Mouse (Mus musculus) adrenal gland (tissue): ENCODE measurements around the gene Calcoco1.

Experiments used
- intact Hi-C: fragments of 180-260 bp; cut with DNase I; formaldehyde crosslinking; loops from one replicate; pipeline ENCODE4 v1.15.1; 2025

Gene Calcoco1

DNA sequence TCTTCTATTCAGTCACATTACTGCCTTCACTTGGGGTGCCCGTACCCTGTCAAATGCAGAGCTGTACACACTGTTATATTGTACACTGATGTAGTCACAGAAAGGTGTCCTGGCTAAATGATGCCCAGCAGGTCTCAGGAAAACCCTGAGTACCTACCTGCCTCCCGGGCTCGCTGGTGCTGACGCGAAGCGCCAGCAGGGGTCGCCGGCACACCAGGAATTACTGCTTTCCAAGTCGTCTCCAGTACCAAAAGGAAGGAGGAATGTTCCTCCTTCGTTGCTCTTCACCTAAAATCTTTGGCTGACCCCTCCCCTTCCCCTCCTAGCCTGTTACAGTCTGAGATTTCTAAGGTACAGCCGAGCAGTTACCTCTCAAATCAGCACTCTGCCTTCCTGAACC is 23.8 kb downstream of the Calcoco1 start:
- intact Hi-C loops = loop anchor here (1.0 kb wide), 1 partner anchor 44 kb away; no protein-coding TSS in a partner anchor

DNA sequence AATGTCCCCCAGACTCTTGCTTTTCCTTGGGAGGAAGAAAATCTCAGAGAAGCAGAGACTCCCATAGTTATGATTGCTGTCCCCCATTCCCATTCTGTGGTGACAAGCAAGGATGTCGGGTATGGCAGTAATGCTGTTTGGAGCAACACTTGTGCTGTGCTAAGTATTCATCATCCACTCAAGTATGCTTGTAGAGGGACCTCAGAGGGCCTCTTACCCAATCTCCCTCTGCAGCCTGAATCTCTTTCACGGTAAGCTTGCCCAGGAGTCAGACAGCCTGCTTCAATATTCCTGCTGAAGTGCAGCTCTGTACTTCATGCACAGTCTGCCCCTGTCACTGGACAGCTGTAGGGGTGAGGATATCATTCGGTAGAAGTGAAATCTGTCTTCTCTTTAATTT is 25.1 kb downstream of the Calcoco1 start:
- intact Hi-C loops = no loop called here

DNA sequence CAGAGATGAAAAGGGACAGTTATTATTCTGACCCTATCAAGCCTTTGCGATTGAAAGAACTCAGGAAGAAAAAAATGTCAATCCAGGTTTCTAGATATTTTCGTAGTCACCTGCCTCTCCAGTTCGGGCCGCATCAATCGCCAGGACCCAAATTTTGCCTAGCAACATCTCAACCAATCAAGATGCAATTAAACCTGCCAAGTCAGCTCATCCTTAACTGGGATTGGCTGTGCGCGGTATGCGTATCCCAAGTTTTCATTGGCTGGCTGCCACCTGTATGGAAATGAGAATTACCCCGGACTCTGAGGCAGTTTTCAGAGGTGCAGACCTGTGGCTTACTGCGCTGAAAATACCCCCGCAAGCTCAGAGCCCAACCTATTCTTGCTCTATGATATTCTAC is 28.4 kb downstream of the Calcoco1 start:
- intact Hi-C loops = no loop called here

DNA sequence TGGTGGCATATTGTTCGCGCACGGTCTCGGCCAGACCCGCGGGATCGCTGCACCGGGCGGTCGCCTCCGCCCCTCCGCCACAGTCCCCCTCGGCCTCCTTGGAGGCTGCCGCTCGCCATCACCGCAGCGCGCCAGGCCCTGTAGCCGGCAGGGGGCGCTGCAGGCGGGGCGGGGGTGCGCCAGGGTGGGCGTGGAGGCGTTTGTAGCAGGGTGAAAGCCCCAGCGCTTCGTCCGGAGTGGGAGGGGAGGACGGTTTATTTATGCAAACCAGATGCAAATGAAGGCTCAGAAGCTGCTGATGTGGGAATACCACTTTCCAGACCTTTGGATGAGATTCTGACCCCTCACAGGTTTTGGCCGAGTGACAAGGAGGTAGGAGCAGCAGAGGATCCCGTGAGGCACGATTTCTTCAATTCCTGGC is 29.0 kb downstream of the Calcoco1 start:
- intact Hi-C loops = no loop called here

DNA sequence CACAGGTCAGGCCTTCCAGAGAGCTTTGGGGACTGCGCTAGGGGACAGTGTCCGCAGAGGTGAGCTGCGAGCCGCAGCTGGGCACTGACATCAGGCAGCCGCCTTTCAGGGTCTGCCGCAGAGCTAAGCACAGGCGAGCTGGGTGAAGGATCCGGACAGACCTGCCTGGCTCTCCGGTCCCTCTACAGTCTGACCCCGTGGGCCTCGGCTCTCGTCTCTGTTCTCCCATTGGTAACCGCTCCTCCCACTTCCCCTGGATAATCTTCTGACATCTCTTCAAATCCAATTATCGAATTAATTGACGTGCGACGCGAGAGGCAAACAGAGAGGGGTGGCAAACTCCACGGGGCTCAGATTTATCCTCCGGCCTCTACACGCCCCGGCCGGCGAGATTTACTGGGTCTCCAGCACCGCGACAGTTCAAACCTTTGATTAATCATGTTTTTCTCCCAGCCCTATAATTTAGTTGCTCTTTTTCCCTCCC is 29.6 kb downstream of the Calcoco1 start:
- intact Hi-C loops = no loop called here

DNA sequence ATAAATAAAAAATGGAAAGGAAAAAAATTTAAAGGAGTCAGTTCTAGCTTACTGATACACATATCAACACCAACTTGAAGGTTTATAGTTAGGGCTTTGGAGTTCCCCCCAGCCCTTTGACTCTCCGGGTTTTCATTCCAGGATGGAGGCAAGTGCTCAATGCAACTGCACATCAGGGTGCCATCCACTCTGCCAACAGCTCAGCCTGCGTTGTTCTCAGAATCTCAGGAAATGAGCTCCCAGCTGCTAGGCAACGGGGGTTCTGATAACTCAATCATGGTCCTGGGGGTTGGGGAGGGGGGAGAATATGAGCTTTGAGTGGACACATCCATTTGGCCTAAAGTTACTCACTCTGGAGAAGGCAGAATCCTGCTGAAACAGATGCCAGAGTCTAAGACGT is 36.2 kb downstream of the Calcoco1 start:
- intact Hi-C loops = no loop called here

DNA sequence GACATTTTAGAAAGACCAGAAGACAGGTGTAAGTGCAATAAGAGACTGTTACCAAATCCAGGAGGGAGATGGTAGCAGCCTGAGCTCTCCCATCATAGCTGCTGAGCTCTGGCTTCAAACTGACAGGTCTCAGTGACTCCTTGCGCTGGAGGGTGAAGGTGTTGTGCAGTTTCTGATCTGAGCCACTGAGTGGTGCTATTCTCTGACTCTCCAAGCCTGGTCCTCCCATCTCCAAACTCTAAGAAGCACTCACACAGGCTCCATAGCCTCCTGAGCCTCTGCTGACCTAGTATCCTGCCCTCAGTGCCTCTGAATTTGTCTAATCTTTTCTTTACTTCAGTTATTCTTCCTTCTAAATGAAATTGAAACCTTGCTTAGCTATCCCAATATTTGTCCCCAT is 38.3 kb downstream of the Calcoco1 start:
- intact Hi-C loops = no loop called here

DNA sequence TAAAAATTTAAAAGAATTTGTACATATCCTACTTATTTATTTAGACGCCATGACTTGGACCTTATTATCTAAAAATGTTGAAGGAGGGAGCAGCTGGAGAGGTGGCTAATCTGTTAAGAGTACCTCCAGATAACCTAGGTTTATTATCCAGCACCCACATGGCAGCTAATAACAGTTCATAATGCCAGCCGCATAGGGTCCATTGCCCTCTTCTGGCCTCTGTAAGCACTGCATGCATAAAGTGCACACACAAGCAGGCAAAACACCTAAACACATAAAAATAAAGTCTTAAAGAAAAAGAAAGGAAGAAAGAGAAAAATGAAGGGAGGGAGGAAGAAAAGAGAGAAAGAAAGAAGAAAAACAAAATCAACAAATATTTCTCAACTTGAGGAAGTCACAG is 45.6 kb downstream of the Calcoco1 start:
- intact Hi-C loops = no loop called here

DNA sequence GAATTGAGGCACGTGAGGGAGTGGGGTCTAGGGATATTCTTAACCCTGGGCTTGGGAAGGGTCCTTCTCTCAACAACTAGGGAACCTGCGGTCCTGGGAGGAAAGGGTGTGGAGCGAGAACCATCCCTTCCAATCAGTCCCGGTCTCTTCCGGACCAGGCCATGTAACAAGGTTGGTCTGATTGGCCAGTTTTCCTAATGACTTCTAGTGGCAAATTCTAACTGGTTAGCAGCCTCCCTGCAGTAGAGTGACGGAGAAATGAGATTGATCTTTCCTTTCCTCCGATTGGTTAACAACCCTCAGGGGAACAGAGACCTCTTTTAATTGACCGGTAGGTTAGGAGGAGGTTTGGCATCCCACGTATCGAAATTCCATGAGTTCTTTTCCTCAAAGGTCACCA is 48.4 kb downstream of the Calcoco1 start:
- intact Hi-C loops = no loop called here

DNA sequence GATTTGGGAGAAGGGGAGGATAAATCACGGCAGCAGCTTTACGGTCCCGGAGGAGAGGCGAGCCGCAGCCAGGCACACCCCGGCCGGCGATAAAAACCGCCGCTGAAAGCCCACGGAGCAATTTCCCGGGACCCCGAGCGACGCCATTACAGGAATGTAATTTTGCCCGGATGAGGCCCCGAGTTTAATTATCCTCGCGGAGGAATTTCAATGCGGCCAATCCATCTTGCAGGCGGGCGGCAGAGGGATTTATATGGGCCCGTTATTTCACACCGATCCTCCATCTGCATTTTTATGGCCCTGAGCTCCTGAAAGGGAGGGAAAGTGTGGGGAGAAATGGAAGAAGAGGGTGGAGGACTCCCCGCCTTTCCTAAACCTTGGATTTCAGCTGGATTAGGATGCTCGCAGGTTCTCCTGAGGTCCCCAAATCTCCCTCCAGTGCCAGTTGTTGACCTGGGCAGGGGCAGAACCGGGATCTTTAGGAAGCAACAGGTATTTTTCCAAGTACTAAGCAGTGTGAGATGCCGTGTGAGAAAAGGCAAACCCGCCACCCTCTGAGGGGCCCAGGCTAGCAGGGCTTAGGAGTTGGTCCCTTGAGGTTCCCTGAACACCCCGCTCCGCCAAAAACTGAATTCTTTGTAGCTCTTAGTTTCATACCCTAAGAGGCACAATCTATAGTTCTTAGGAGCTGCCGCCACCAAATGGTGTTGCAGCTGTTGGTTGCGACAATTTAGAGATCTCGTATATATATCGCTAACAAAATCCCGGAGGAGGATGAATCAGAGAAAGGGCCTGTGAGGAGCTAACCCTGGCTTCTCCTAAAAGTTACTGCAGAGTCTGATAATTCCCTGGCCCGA is 49.5 kb downstream of the Calcoco1 start, which contains the start of gene Atp5g2:
Gene Atp5g2, minus strand, starts transcription at position 138 of the 857 bp plus-strand sequence.
- intact Hi-C loops = no loop called here

DNA sequence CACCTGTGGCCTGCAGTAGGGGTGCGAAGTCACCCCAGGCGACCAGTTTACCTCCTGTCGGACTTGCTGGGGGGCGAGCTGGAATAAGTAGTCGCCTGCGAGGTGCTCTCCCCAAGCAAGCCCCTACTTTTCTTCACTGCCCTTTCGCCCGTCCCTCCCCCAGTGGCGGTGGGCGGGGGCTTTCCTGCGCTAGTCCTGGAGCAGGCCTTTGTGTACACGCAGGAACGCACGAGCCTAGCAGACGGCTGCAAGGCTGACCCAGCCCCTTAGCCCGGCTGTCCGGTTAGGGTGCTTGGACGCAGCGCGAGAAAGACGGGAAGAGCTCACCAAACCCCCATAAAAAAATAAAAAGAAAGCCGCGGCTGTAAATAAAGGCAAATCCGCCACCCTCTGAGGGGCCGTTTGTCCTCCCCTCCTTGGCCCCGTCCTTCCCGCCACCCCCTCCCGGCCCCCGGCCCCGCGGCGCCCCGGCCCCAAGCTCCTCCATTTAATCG is 50.2 kb downstream of the Calcoco1 start:
- intact Hi-C loops = no loop called here

DNA sequence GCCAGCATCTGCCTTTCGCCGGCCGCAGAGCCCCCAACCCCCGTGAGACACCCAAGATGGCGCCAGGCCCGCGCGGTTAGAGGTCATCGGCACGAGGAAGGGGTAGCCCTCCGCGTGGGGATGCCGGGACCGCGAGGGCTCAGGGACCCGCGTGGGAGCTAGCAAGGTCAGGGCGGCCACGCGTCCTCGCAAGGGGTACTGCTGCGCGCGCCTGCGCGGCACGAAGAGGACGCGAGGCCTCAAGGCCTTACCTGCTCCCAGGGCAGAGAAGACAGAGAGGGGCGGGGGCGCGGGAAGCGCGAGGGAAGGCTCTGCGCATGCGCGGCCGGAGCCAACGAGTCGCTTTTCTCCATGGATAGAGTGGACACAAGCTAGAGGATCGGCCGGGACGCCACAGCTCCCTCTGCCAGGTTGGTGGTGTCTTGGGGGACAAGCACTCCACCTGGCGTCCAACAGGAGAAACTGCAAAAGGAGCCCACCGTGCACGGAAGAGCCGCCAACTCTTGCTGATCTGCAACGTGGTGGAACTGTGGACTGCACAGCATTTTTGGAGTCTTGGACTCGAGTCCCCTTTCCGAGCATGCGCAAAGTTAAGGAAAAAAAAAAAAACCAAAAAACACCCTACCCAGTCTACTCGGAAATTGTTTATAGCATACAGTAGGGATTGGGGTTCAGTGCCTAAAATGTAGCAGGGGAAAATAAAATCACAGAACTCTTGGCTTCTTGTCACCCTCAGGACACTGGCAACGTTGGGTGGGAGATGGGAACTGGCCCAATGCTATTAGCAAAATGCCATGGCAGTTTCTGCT is 51.0 kb downstream of the Calcoco1 start:
- intact Hi-C loops = no loop called here

DNA sequence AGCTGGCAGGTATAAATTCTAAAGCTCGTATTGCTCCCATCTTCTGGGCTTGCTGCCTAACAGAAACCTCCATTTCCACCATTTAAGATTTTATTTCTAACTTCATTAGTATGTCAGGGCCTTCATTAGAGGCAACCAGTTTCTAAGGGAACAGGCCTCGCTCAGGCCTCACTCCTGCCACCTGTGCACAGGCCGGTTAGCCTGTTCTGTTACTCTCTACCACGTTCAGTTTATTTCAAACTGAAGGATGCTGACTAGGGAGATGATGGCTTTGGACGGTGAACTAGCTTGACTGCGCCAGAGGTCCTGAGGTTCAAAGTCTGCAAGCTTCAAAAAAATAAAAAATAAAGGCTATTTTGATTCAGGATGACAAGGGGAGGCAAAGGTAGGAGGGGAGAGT is 51.7 kb downstream of the Calcoco1 start:
- intact Hi-C loops = no loop called here

DNA sequence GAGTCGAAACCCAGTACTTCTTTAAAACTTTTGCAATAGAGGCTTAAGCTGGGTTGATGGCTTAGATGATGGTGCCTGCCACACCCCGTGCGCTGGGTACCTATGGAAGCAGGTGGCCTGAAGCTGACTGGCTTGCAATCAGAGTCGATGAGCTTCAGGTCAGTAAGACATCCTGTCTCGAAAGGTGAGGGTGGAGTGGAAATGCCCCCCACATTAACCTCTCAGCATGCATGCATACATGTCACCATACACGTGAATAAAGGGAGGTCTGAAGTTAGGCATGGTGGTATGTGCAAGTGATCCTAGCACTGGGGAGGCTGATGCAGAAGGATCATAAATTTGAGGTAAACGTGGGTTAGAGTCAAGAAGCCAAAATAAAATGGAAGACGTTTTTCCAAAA is 52.4 kb downstream of the Calcoco1 start:
- intact Hi-C loops = loop anchor here (5.0 to 10.0 kb wide), 2 partner anchors 57 to 115 kb away; no protein-coding TSS in a partner anchor

DNA sequence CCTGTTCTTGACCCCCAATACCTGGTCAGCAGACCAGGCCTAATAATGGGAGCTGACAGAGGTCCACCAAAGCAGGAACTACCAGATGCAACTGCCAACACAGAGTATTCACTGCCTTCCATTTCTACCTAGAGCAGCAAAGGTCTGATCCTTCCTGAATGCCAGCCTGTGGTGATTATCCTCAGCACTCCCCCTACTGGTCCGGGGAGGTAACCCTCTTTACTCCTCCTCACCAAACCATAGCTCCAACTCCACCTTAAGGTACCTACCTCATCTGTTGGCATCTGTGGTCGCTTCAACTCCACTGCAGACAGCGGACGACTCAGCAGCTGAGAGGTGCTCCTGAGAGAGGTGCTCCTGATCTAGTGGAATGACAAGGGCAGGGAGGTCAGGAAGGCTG is 56.5 kb downstream of the Calcoco1 start:
- intact Hi-C loops = loop anchor here (5.0 to 10.0 kb wide), 2 partner anchors 53 to 111 kb away; no protein-coding TSS in a partner anchor

DNA sequence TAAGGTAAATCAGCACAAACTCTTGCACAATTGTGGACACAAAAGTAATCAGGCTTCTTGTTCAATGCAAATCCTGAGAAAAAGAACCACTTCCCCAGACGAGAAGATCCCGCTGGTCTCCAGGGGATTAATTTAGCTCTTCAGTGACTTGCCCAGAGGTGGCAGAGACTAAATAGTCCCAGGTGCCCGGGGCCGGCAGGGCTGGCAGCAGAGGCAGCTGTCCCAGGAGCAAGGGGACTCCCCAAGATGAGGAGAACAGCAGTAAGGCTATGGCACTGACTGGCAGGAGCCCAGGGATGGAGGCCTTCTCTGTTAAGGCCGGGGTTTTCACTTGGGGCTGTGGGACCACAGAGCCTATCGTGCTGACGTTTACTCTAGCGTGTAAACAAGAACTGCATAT is 58.2 kb downstream of the Calcoco1 start:
- intact Hi-C loops = loop anchor here (5.0 to 10.0 kb wide), 2 partner anchors 37 to 109 kb away; partner anchors contain the start of genes Atf7 and Gm28047

DNA sequence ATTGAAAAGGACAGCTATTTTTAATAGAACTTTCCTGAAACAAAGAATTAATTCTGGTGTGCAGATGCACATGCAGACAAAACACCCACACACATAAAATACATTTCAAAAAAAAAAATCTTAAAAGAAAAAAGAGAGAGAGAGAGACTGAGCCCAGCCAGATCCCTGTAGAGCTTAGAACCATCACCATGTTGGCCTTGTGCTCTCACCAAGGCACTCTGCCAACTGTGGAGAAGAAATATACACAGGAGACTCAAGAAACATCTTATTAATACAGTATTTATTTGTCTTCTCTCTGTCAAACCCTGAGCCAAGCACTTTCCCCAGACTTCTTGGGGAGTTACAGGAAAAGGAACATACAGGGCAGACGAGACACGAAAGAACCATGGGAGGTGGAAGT is 59.4 kb downstream of the Calcoco1 start:
- intact Hi-C loops = loop anchor here (5.0 to 10.0 kb wide), 2 partner anchors 35 to 108 kb away; partner anchors contain the start of genes Atf7 and Gm28047

DNA sequence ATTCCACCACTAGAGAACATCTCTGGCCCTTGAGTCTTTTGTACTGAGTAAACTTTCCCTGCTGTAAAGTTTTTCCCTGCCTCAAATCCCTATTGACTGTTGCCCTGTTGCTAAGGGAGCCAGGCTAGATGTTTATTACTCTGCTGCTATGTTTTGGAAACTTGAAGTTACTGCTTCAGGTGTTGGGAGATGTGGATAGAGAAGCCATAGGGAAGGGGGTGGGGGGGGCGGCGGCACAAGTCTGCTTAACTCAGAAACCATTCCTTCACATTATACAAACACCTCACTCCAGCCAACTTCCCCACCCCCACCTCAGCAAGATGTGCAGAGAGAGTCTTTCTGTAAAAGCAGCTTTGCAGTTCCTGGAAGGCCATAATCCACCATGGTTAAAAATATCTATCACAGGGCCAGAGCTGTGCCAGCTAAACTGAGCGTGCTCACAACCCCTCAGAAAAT is 64.0 kb downstream of the Calcoco1 start:
- intact Hi-C loops = no loop called here
